Mouse (Mus musculus) adrenal gland (tissue): Measurements from ENCODE around the gene Arrdc5.

ENCODE experiments used
- intact Hi-C: fragments of 180-260 bp; cut with DNase I; formaldehyde crosslinking; loops from one replicate; pipeline ENCODE4 v1.15.1; 2025

Gene Arrdc5

GRCm38 (mm10) chr17:56303847-56304586 lies 3.9 kb upstream of the Arrdc5 start:
- intact Hi-C loops, result loop anchor here (2.0 to 5.0 kb wide), 2 partner anchors 17 to 33 kb away; no protein-coding TSS in a partner anchor

DNA sequence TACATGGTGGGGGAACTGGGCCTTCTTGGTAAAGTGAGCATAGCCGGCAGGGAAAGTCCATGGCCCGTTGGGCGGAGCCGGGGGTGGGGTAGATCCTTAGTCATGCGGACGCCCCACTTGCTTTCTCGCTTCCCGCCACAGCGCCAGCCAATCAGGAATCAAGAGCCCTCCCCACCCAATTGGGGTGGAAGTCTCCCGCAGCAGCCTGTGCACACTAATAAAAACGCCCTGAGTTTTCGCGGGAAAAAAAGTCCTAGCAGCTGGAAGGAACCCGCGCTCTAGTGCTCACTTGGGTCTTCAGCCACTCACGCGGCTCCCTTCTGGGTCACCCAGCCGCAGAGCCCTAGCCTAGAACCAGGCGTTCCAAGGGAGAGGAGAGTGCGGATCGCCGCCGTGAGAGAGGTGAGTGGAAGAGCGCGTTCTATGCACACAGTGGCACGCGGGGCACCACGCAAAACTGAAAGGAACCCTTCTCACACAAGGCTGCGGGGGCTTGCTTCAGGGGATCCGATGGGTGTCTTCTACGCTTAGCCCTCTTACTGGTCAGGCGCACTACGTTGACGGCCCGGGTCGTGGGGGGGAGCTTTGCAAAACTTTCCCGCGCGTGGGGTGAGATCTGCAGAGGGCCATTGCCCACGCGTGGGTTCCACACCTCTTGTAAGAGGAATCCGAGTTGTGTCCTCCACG lies 3.2 kb upstream of the Arrdc5 start, which contains the start of gene Uhrf1:
Gene Uhrf1, plus strand, starts transcription at position 162 of the 687 bp plus-strand sequence.
- intact Hi-C loops, result loop anchor here (5.0 kb wide), 1 partner anchor 34 kb away; no protein-coding TSS in a partner anchor

DNA sequence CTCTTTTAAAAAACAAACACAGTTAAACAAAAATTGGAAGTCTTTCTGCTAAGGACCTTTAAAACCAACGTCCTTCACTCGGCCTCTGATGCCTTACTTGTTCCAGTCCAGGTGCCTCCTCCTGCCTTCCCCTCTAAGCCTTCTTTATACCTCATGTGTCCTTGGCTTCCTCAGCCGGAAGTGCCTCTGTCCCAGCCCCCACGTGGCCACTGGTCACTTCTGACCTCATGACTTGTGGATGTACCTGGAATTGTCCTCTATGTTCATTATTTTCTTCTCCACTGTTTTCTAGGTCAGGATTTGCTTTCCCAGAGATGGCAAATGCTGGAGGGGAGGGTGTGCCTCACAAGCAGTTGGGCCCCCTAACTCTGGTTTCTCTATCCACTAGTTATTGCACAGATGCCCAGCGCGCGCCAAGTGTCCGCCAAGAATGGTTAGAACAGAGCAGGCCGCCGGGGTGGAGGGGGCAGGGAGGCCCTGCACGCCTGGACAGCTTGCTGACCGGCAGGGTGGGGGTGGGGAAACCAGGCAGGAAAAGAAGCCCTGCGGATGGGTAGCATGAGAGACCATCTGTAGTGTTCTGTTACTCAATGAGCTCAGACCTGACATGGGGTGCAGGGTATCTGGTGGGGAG lies 2.4 kb upstream of the Arrdc5 start:
- intact Hi-C loops, result loop anchor here (5.0 kb wide), 1 partner anchor 35 kb away; no protein-coding TSS in a partner anchor

GRCm38 (mm10) chr17:56298238-56298637 lies 1.8 kb downstream of the Arrdc5 start:
- intact Hi-C loops, result no loop called here

DNA sequence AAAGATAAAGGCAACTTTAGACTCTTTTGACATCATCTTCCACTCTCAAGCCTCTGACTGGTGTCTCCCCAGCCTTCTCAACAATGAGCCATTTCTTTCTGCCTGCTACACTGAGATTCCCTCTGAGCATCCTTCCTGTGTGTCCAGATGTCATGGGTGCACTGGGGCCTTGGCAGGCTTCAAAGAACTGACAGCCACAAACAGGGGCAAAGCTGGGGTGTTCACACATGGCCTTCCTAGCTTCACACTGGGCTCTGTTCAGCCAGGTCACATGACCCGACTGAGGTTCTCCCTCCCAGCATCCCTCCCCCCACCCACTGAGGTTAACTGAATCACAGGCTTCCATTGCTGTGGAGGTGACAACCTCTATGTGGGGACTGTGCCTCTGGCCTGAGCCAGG lies 3.9 kb downstream of the Arrdc5 start:
- intact Hi-C loops, result no loop called here

DNA sequence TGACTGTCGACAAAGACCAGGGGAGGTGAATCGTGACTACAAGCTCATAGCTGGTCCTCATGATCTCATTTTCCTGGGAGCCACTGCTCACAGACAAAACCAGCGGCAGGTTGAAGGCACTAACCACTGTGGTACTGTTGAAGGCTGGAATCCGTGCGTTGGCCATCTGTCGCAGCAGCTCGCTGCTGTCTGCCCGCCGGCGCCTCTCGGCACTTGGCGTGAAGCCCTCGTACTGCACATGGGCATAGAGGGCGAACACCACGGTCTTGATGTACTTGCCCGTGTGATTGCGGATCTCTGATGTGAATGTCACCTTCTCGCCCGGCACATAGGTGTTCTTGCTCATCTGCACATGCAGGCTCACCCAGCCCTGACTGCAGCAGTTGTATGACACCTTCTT lies 5.8 kb downstream of the Arrdc5 start:
- intact Hi-C loops, result no loop called here

- intact Hi-C loops, result no loop called here
Observed at GRCm38 (mm10) chr17:56293291-56293690, 6.8 kb downstream of the Arrdc5 start.

DNA sequence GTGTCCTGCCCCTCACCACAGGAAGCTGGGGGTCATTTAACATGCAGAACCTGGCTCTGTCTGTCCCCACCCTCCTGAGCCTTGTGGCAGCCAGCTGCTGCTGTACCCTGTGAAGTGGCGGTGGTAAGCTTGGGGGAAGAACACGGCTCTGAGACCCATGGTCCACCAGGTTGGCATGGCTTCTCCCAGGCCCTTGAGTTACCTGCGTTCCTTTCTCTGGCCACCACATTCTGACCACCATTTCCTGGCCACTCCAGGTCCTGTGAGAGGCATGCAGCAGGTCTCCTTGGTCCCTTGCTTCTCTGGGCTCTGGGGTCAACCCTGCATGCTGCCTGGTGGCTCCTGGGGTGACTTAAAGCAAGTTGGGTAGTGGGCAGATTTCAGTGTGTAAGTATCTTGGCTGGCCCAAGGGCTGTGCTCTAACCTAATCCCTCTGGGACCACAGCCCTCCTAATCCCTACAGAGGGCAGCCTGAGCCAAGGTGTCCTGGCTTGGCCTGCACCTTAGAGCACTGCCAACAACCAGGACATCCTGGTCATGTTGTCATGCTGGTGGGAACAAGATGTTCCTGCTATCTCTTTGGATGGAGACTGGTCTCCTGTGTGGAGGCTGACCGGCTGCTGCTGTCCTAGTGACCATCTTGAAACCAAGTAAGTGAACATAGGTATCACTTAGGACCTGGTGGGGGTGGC lies 7.4 kb downstream of the Arrdc5 start, which contains the start of gene Plin3:
Gene Plin3, minus strand, starts transcription at position 343 of the 692 bp plus-strand sequence.
- intact Hi-C loops, result no loop called here

GRCm38 (mm10) chr17:56291826-56292475 lies 8.1 kb downstream of the Arrdc5 start:
- intact Hi-C loops, result no loop called here

DNA sequence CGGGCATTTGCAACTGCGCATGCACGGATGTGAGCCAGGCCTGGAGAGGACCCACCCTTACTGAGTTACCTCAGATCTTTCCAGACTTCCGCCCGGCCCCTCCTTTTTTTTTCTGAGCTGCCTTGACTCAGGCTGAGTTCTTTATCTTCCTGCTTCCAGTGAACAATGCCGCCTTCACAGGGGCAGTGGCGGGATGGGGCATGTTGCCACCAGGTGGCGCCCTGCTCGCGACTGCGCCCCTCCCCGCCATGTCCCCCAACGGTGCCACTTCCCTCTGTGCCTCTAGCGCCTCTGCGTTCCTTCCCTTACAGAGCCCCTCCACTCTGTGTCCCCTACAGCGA lies 8.9 kb downstream of the Arrdc5 start:
- intact Hi-C loops, result no loop called here

GRCm38 (mm10) chr17:56290388-56291170 lies 9.5 kb downstream of the Arrdc5 start:
- intact Hi-C loops, result no loop called here

DNA sequence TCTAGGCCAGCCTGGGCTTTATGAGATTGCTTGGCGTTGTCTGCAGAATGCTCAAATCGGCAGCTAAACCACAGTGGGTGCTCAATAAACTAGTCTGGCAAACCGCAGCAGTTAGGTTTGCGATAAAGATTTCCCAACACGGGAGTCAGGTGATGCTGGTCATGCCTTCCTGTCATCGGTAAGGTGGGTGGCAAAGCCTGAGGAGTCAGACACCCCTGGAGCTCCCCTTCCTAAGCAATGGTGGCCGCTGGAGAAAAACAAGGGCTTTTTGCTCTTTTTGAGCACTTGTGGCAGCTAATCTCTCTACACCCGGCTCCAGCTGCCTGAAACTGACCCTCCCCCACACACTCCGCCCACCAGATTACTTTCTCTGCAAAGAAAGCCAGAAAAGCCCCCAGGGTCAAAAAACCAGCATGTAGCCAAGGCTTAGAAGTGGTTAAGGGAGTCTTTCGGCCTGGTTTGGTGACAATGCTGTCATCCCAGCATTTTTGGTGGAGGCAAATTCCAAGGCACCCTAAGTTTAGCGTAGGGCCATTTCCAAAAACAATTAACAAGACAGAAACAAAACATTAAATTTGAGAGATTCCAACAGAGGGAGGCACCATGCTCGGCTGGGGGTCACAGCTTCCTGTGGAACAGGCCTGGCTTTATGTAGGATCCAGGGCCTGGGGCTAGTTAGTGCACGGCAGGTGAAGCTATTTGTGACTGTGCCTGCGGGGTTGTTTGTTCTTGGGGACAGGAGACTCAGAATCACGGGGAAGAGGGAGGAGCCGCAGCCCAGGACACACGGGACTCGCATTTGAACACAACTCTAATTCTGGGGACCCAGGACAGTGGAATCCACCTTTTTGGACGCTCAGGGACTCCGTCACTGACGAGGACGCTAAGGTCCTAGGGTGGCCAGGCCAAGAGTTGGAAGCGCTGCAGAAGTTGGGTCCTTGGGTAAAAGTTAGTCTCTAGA lies 10.4 kb downstream of the Arrdc5 start:
- intact Hi-C loops, result no loop called here

- intact Hi-C loops, result no loop called here
Observed at GRCm38 (mm10) chr17:56288866-56289265, 11.2 kb downstream of the Arrdc5 start.

GRCm38 (mm10) chr17:56287830-56288229 lies 12.3 kb downstream of the Arrdc5 start:
- intact Hi-C loops, result no loop called here

DNA sequence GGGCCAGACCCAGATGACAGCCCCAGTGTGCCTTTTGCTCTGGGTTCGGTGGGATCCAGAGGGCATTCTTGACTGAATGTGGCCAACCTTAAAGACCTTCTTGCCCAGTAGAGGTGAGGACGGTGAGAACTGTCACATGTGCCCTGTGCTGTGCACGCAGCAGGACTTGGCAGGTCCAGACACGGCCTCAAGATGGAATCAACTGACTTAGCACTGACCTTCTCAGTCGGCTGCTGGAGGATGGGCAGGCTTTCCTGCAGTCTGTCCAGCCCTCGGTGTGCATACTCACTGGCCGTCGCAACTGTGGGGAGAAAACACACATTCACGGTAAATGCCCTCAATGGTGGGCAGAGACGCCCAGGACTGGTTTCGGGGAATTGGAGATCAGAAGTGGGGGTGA lies 14.1 kb downstream of the Arrdc5 start:
- intact Hi-C loops, result no loop called here

GRCm38 (mm10) chr17:56283316-56283715 lies 16.8 kb downstream of the Arrdc5 start:
- intact Hi-C loops, result no loop called here

DNA sequence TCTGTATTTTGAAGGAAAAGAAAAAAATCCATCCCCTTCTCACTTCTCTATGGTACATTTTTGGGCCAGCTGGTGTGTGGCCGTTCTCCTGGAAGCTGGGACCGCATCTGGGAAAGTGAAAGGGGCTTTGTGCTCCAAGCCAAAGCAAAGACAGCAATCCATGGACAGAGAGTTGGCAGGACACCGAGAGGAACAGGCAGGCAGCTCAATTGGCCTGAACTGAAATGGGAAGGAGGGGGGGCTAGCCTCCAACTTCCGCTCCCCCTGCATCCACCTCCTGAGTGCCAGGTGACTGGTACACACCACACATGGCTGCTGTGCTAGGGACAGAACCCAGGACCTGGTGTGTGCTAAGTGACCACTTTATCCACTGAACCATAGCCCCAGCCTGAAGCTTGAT lies 17.3 kb downstream of the Arrdc5 start:
- intact Hi-C loops, result no loop called here

GRCm38 (mm10) chr17:56281193-56281592 lies 18.9 kb downstream of the Arrdc5 start:
- intact Hi-C loops, result no loop called here
